In the genomic region with DNA sequence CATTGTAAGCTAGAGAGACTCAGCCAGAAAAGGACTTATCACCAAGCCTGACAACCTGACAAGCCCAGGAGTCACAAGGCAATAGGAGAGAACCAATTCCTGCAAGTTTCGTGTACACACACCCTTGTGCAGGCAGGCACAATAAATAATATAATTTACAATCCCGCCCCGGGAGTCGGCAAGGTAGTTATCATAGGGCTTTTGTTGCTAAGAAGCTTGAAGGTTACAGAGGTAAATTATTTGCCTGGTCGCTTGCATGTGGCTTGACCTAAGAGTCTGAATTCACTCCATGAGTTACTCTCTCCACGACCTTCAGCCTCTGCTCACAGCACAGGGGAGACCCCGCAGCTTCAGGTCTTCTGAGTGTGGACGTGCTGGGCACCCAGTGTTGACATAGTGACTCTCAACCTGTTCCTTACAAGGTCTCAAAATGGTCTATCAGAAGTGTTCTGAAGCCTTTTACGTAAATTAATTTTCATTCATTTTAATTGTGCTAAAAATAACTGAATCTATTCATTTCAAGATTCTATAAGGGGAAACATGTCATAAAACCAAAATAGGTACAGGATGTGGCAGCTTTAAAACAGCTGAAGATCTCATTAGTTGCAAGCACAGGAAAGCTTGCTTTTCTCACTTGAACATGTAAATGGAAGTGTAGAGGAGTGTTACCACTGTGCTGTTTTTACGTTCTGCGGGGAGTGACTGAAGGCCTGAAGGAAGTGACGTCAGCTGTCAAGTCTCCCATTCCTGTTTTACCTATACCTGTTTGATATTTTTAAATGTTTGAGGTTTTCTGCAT, we compare ENCODE assay signal across 13 mouse cellular contexts. TPM values are rescaled to one million over a fixed set of nuclear protein-coding genes. Genes with fewer than 3 reads are reported as not detected.
DNase-seq lines count a peak whose midpoint lies in the region; ATAC-seq and TF ChIP-seq lines count a peak whose summit lies in the region.
"Had no signal": no experiment of that assay in that cellular context is flagged by ENCODE, and none has a peak within 500 bp of the region (broad histone marks: within the 10 kb centered on the region; RNA-seq: fewer than 3 reads in every experiment).

No protein-coding gene starts in this region.

- 48% methylated on average over 12 of the region's 12 CpGs for WGBS in intestine, embryonic 16.5 days

- H3K4me2 ChIP-seq in intestine, embryonic 16.5 days (ENCODE audit: low read depth, low read length), result no peak overlapping the region
- H3K4me2 ChIP-seq: hindbrain, embryonic 12.5 days; lung, embryonic 15.5 days had no signal

- TF ChIP-seq CTCF in left cerebral cortex, adult 2 months (IDR thresholded peaks at IDR 0.05), result no peak

- H3K36me3 ChIP-seq in intestine, embryonic 16.5 days (ENCODE audit: control insufficient read depth, insufficient read depth, low read length), result peaks cover 14% of the 10 kb centered on the region

- H3K27ac ChIP-seq in left cerebral cortex, adult 2 months, result 0 out of 2 replicates have a peak overlapping the region, but pooled peaks have one; percentile 2
- peak overlapping the region; percentile 63 for H3K27ac ChIP-seq in intestine, embryonic 16.5 days (ENCODE audit: low read length)
- H3K27ac ChIP-seq: hindbrain, embryonic 12.5 days; lung, embryonic 15.5 days had no signal

- intact Hi-C loops in left cerebral cortex, adult 2 months (cut with DNase I), result no loop called here
- intact Hi-C loops in left cerebral cortex, postnatal 4 days (cut with DNase I), result no loop called here

- no peaks in the 10 kb centered on the region for H3K9me3 ChIP-seq in intestine, embryonic 16.5 days (ENCODE audit: control insufficient read depth, low read length)
- H3K9me3 ChIP-seq: hindbrain, embryonic 12.5 days; lung, embryonic 15.5 days; megakaryocyte, embryonic 14.5 days had no signal

- DNase-seq in left cerebral cortex, adult 2 months (ENCODE audit: extremely low spot score in 1 of 2, low spot score in 2 of 2), result no peak
- DNase-seq in left cerebral cortex, postnatal 4 days, result no peak
- DNase-seq in kidney, postnatal 14 days, result peak; percentile 44
- no peak for DNase-seq in thymus, postnatal 14 days
- DNase-seq in cerebellum, postnatal 4 days (ENCODE audit: low spot score in 2 of 2), result no peak
- DNase-seq: thymus, adult 18-20 months had no signal

- no peak overlapping the region for H3K4me3 ChIP-seq in left cerebral cortex, adult 2 months
- no peak overlapping the region for H3K4me3 ChIP-seq in intestine, embryonic 16.5 days (ENCODE audit: low read length)
- H3K4me3 ChIP-seq: erythroblast, embryonic 14.5 days; hindbrain, embryonic 12.5 days; lung, embryonic 15.5 days; megakaryocyte, embryonic 14.5 days had no signal

- H3K27me3 ChIP-seq in intestine, embryonic 16.5 days (replicated peaks; ENCODE audit: control insufficient read depth, insufficient read depth, low read length), result no peaks in the 10 kb centered on the region
- H3K27me3 ChIP-seq: hindbrain, embryonic 12.5 days; lung, embryonic 15.5 days; megakaryocyte, embryonic 14.5 days had no signal

- peaks cover 6% of the 10 kb centered on the region; the same call in 1 of the 2 replicates for H3K4me1 ChIP-seq in intestine, embryonic 16.5 days (ENCODE audit: control insufficient read depth, insufficient read depth, low read length)
- H3K4me1 ChIP-seq: hindbrain, embryonic 12.5 days; lung, embryonic 15.5 days had no signal

- no peak overlapping the region for H3K9ac ChIP-seq in intestine, embryonic 16.5 days (ENCODE audit: low read depth, low read length)
- H3K9ac ChIP-seq: hindbrain, embryonic 12.5 days; lung, embryonic 15.5 days had no signal

- peak; percentile 81 for ATAC-seq in intestine, embryonic 16.5 days
- ATAC-seq in granulocyte monocyte progenitor cell, adult 5-6 weeks (replicated peaks; ENCODE audit: poor library complexity, severe bottlenecking), result no peak

RNA-seq across cellular contexts. Expression of gene Papln, which starts 36.7 kb away (rescaled TPM):
- total RNA-seq in left cerebral cortex, adult 2 months (2021), result 1 to 10 TPM; 8.4 to 10.0 TPM
- total RNA-seq in left cerebral cortex, postnatal 4 days (2021), result 10 to 100 TPM in 1 of 2 experiments, 1 to 10 TPM in 1; 9.5 to 10.5 TPM
- polyA plus RNA-seq in intestine, embryonic 16.5 days (2015; fragmentation: Nextera tagmentation; extraction: Ambion mirVana), result 5.2 and 5.8 TPM in 2 replicates
- total RNA-seq in granulocyte monocyte progenitor cell, adult 5-6 weeks (2014; fragmentation: Nextera tagmentation), result not detected in 2 replicates
- not detected in 2 replicates for total RNA-seq in granulocyte monocyte progenitor cell, adult 5-6 weeks (2017)
- total RNA-seq: neutrophil, adult 5-6 weeks had no signal
- polyA plus RNA-seq: erythroblast, embryonic 14.5 days had no signal

RNA-seq across cellular contexts. Expression of gene Psen1, which starts 38.8 kb away (rescaled TPM):
- 10 to 100 TPM; 60.7 to 61.7 TPM for total RNA-seq in left cerebral cortex, adult 2 months (2021)
- 10 to 100 TPM; 70.8 to 78.0 TPM for total RNA-seq in left cerebral cortex, postnatal 4 days (2021)
- polyA plus RNA-seq in intestine, embryonic 16.5 days (2015; fragmentation: Nextera tagmentation; extraction: Ambion mirVana), result 98.6 and 107 TPM in 2 replicates
- 74.1 and 78.4 TPM in 2 replicates for total RNA-seq in granulocyte monocyte progenitor cell, adult 5-6 weeks (2014; fragmentation: Nextera tagmentation)
- 53.3 and 75.0 TPM in 2 replicates for total RNA-seq in granulocyte monocyte progenitor cell, adult 5-6 weeks (2017)

Comparison
In these comparisons a context has a peak if more than half of its experiments do, and no peak if none do; other contexts are left out.
1. RNA of gene Papln, which starts 36.7 kb away (total RNA-seq): 9.5 to 10.5 TPM in left cerebral cortex, postnatal 4 days and 8.4 to 10.0 TPM in left cerebral cortex, adult 2 months; not detected in granulocyte monocyte progenitor cell, adult 5-6 weeks; every median in the first group is over 4 times any median in the second.